Mouse (Mus musculus) erythroblast, adult 5-6 weeks (primary cell): ENCODE measurements around the gene Ccna1. TPM values are rescaled to one million over a fixed set of nuclear protein-coding genes. Genes with fewer than 3 reads are reported as not detected.

Experiments used
- ATAC-seq: replicated peaks from 2 replicates; pipeline ENCODE4 v1.8.0; 2016; ENCODE audit warnings: moderate number of reproducible peaks, mild to moderate bottlenecking, moderate TSS enrichment, inconsistent platforms; ENCODE audit not compliant: poor library complexity, low FRiP score, severe bottlenecking
- total RNA-seq, 2 experiments: library from RNA; stranded (forward) in 1 of 2; stranded (reverse) in 1 of 2; fragments of 150-400 nt in 1 of 2; fragments of 200-764, 138-1000 nt in 1 of 2; gene quantifications; 2 replicates each; pipeline versions ENCODE4 v1.2.3 to v1.2.4; 2015 to 2017; ENCODE audit warnings: low replicate concordance in 2 of 2

Ccna1 gene
- total RNA-seq (2015; ENCODE audit: low replicate concordance) (not detected in 2 replicates), total RNA-seq (2017; ENCODE audit: low replicate concordance) (not detected in 2 replicates)

GRCm38 (mm10) chr3:55055038-55055746, at the start of gene Ccna1:
Gene Ccna1, minus strand, starts transcription at chr3:55055501.
- ATAC-seq, result no peak

- ATAC-seq, result no peak
These were observed 45.8 kb upstream of the Ccna1 start for GRCm38 (mm10) chr3:55101092-55101491.

GRCm38 (mm10) chr3:55098990-55099389, 43.7 kb upstream of the Ccna1 start:
- no peak for ATAC-seq

- no peak for ATAC-seq
These were observed 42.7 kb upstream of the Ccna1 start for GRCm38 (mm10) chr3:55098014-55098413.

- ATAC-seq, result no peak
These were observed 41.9 kb upstream of the Ccna1 start for GRCm38 (mm10) chr3:55097186-55097585.

- no peak for ATAC-seq
These were observed 41.3 kb upstream of the Ccna1 start for GRCm38 (mm10) chr3:55096655-55097005.

- no peak for ATAC-seq
These were observed 40.8 kb upstream of the Ccna1 start for GRCm38 (mm10) chr3:55095968-55096654.

GRCm38 (mm10) chr3:55093161-55093560, 37.9 kb upstream of the Ccna1 start:
- no peak for ATAC-seq

- ATAC-seq, result no peak
These were observed 34.0 kb upstream of the Ccna1 start for GRCm38 (mm10) chr3:55089291-55089690.

- no peak for ATAC-seq
These were observed 33.5 kb upstream of the Ccna1 start for GRCm38 (mm10) chr3:55088843-55089242.

GRCm38 (mm10) chr3:55088359-55088758, 33.1 kb upstream of the Ccna1 start:
- ATAC-seq, result no peak

GRCm38 (mm10) chr3:55087360-55087759, 32.1 kb upstream of the Ccna1 start:
- no peak for ATAC-seq

GRCm38 (mm10) chr3:55086948-55087347, 31.6 kb upstream of the Ccna1 start:
- ATAC-seq, result no peak

- no peak for ATAC-seq
These were observed 30.4 kb upstream of the Ccna1 start for GRCm38 (mm10) chr3:55085716-55086115.

- no peak for ATAC-seq
These were observed 29.5 kb upstream of the Ccna1 start for GRCm38 (mm10) chr3:55084781-55085180.

GRCm38 (mm10) chr3:55080055-55080454, 24.8 kb upstream of the Ccna1 start:
- ATAC-seq, result no peak; the same call in 1 of the 2 replicates

- no peak for ATAC-seq
These were observed 24.3 kb upstream of the Ccna1 start for GRCm38 (mm10) chr3:55079619-55080018.

- ATAC-seq, result no peak
These were observed 22.9 kb upstream of the Ccna1 start for GRCm38 (mm10) chr3:55078233-55078632.

GRCm38 (mm10) chr3:55075294-55075648, 20.0 kb upstream of the Ccna1 start:
- ATAC-seq, result no peak

- ATAC-seq, result no peak
These were observed 19.4 kb upstream of the Ccna1 start for GRCm38 (mm10) chr3:55074576-55075293.
